Mouse (Mus musculus) forebrain, embryonic 10.5 days (tissue): ENCODE data around the gene 1810037I17Rik. TPM values are rescaled to one million over a fixed set of nuclear protein-coding genes. Genes with fewer than 3 reads are reported as not detected.

Source experiments
- DNase-seq: peaks from one replicate; pipeline ENCODE4 v3.0.0-alpha.2; 2017; ENCODE audit warnings: low spot score; ENCODE audit errors: extremely low spot score
- H3K27ac ChIP-seq: fragments of 300-500 bp; sonication (generic); 2 replicates; pipeline ENCODE4 v1.5.1; 2016; ENCODE audit warnings: mild to moderate bottlenecking
- H3K27me3 ChIP-seq: fragments of 300-500 bp; sonication (generic); 2 replicates; pipeline ENCODE4 v1.6.1; 2016; ENCODE audit warnings: mild to moderate bottlenecking; ENCODE audit not compliant: poor library complexity, severe bottlenecking
- H3K36me3 ChIP-seq: fragments of 300-500 bp; sonication (generic); replicated peaks from 2 replicates; pipeline ENCODE4 v1.6.1; 2016; ENCODE audit warnings: mild to moderate bottlenecking, moderate library complexity
- H3K4me1 ChIP-seq: fragments of 300-500 bp; sonication (generic); 2 replicates; pipeline ENCODE4 v1.6.1; 2016
- H3K4me3 ChIP-seq: fragments of 300-500 bp; sonication (generic); 2 replicates; pipeline ENCODE4 v1.5.1; 2016; ENCODE audit warnings: mild to moderate bottlenecking, moderate library complexity
- H3K9me3 ChIP-seq: fragments of 300-500 bp; sonication (generic); 2 replicates; pipeline ENCODE4 v1.6.1; 2016; ENCODE audit warnings: mild to moderate bottlenecking, moderate library complexity
- WGBS: fragments of 180-500 bp; shearing (Covaris S2); methylation state at CpG from one replicate; pipeline ENCODE4 v1.1.7; 2016; 5-methylcytosine and 5-hydroxymethylcytosine counted together
- polyA plus RNA-seq: library from polyadenylated mRNA; unstranded; fragments of >200 nt; fragmentation: Nextera tagmentation; extraction: Ambion mirVana; gene quantifications from 2 replicates; pipeline ENCODE4 v1.2.1, GENCODE M21; 2016

1810037I17Rik gene
- polyA plus RNA-seq = 77.5 and 77.6 TPM in 2 replicates

- peak; percentile 98 for DNase-seq
- Histone ChIP-seq H3K9me3 (no peaks in the 10 kb centered on the region), H3K27me3 (no peaks in the 10 kb centered on the region), H3K27ac (peak within 1 kb of the TSS; percentile 89), H3K36me3 (peaks cover 18% of the 10 kb centered on the region), H3K4me1 (peaks cover 26% of the 10 kb centered on the region), H3K4me3 (peak within 1 kb of the TSS; percentile 62)
- 1% methylated on average over 68 of the region's 68 CpGs for WGBS
These were observed at the start of gene 1810037I17Rik for GRCm38 (mm10) chr3:122924009-122924914. TSS of gene 1810037I17Rik (plus strand) at chr3:122924203.

GRCm38 (mm10) chr3:122876870-122877269, 47.1 kb upstream of the 1810037I17Rik start:
- Histone ChIP-seq H3K4me3 (no peak overlapping the region), H3K9me3 (no peaks in the 10 kb centered on the region), H3K27ac (no peak overlapping the region), H3K36me3 (no peaks in the 10 kb centered on the region), H3K27me3 (no peaks in the 10 kb centered on the region), H3K4me1 (no peaks in the 10 kb centered on the region)
- 87% methylated on average over 2 of the region's 2 CpGs for WGBS
- DNase-seq = no peak

GRCm38 (mm10) chr3:122877543-122877942, 46.5 kb upstream of the 1810037I17Rik start:
- H3K36me3 ChIP-seq = no peaks in the 10 kb centered on the region
- no peak for DNase-seq
- H3K27ac ChIP-seq = no peak overlapping the region
- 91% methylated on average over 3 of the region's 3 CpGs for WGBS
- H3K9me3 ChIP-seq = no peaks in the 10 kb centered on the region
- no peak overlapping the region for H3K4me3 ChIP-seq
- H3K27me3 ChIP-seq = no peaks in the 10 kb centered on the region
- no peaks in the 10 kb centered on the region for H3K4me1 ChIP-seq

GRCm38 (mm10) chr3:122878705-122879315, 45.2 kb upstream of the 1810037I17Rik start:
- H3K27ac ChIP-seq = no peak overlapping the region
- H3K36me3 ChIP-seq = no peaks in the 10 kb centered on the region
- H3K4me3 ChIP-seq = no peak overlapping the region
- no peaks in the 10 kb centered on the region for H3K27me3 ChIP-seq
- H3K4me1 ChIP-seq = no peaks in the 10 kb centered on the region
- no peak for DNase-seq
- WGBS = 91% methylated on average over 8 of the region's 8 CpGs
- no peaks in the 10 kb centered on the region for H3K9me3 ChIP-seq

- no peaks in the 10 kb centered on the region for H3K36me3 ChIP-seq
- H3K27ac ChIP-seq = no peak overlapping the region
- H3K4me3 ChIP-seq = no peak overlapping the region
- whole genome bisulfite sequencing = 84% methylated on average over 4 of the region's 4 CpGs
- H3K9me3 ChIP-seq = no peaks in the 10 kb centered on the region
- DNase-seq = no peak
- H3K4me1 ChIP-seq = no peaks in the 10 kb centered on the region
- H3K27me3 ChIP-seq = no peaks in the 10 kb centered on the region
These were observed 36.3 kb upstream of the 1810037I17Rik start for GRCm38 (mm10) chr3:122887505-122888301.

GRCm38 (mm10) chr3:122888371-122888819, 35.6 kb upstream of the 1810037I17Rik start:
- H3K27ac ChIP-seq = no peak overlapping the region
- no peak overlapping the region for H3K4me3 ChIP-seq
- H3K4me1 ChIP-seq = no peaks in the 10 kb centered on the region
- no peaks in the 10 kb centered on the region for H3K36me3 ChIP-seq
- 93% methylated on average over 5 of the region's 5 CpGs for whole genome bisulfite sequencing
- DNase-seq = no peak
- H3K9me3 ChIP-seq = no peaks in the 10 kb centered on the region
- H3K27me3 ChIP-seq = no peaks in the 10 kb centered on the region

GRCm38 (mm10) chr3:122894772-122895171, 29.2 kb upstream of the 1810037I17Rik start, which contains the start of gene Fabp2:
TSS of gene Fabp2 (plus strand) at chr3:122895072.
- Histone ChIP-seq H3K27ac (no peak within 1 kb of the TSS), H3K9me3 (no peaks in the 10 kb centered on the region), H3K27me3 (no peaks in the 10 kb centered on the region), H3K36me3 (no peaks in the 10 kb centered on the region), H3K4me3 (no peak within 1 kb of the TSS), H3K4me1 (no peaks in the 10 kb centered on the region)
- no peak for DNase-seq
- 97% methylated on average over 3 of the region's 3 CpGs for WGBS

GRCm38 (mm10) chr3:122895189-122895731, 28.7 kb upstream of the 1810037I17Rik start:
- DNase-seq = no peak
- Histone ChIP-seq H3K27ac (no peak overlapping the region), H3K36me3 (no peaks in the 10 kb centered on the region), H3K4me1 (no peaks in the 10 kb centered on the region), H3K4me3 (no peak overlapping the region), H3K27me3 (no peaks in the 10 kb centered on the region), H3K9me3 (no peaks in the 10 kb centered on the region)
- WGBS = 91% methylated on average over 11 of the region's 11 CpGs

GRCm38 (mm10) chr3:122898254-122898653, 25.7 kb upstream of the 1810037I17Rik start:
- WGBS = 72% methylated on average over 6 of the region's 6 CpGs
- H3K36me3 ChIP-seq = no peaks in the 10 kb centered on the region
- DNase-seq = no peak
- H3K4me1 ChIP-seq = no peaks in the 10 kb centered on the region
- H3K27ac ChIP-seq = no peak overlapping the region
- H3K9me3 ChIP-seq = no peaks in the 10 kb centered on the region
- no peak overlapping the region for H3K4me3 ChIP-seq
- no peaks in the 10 kb centered on the region for H3K27me3 ChIP-seq

GRCm38 (mm10) chr3:122903746-122904433, 20.1 kb upstream of the 1810037I17Rik start:
- H3K27me3 ChIP-seq = no peaks in the 10 kb centered on the region
- no peak overlapping the region for H3K4me3 ChIP-seq
- 44% methylated on average over 12 of the region's 12 CpGs for WGBS
- 0 out of 2 replicates have a peak, but pooled peaks cover 4% of the 10 kb centered on the region for H3K4me1 ChIP-seq
- DNase-seq = peak; percentile 57
- no peak overlapping the region for H3K27ac ChIP-seq
- H3K9me3 ChIP-seq = no peaks in the 10 kb centered on the region
- no peaks in the 10 kb centered on the region for H3K36me3 ChIP-seq

- Histone ChIP-seq H3K9me3 (peaks cover 3% of the 10 kb centered on the region; the same call in 1 of the 2 replicates), H3K36me3 (no peaks in the 10 kb centered on the region), H3K27me3 (no peaks in the 10 kb centered on the region), H3K4me3 (no peak overlapping the region), H3K4me1 (0 out of 2 replicates have a peak, but pooled peaks cover 4% of the 10 kb centered on the region), H3K27ac (no peak overlapping the region)
- WGBS = 84% methylated on average over 2 of the region's 2 CpGs
- DNase-seq = no peak
These were observed 16.2 kb upstream of the 1810037I17Rik start for GRCm38 (mm10) chr3:122907841-122908240.

- Histone ChIP-seq H3K27ac (no peak overlapping the region), H3K27me3 (no peaks in the 10 kb centered on the region), H3K4me1 (no peaks in the 10 kb centered on the region), H3K4me3 (no peak overlapping the region), H3K36me3 (no peaks in the 10 kb centered on the region), H3K9me3 (no peaks in the 10 kb centered on the region)
- WGBS = 89% methylated on average over 5 of the region's 5 CpGs
- no peak for DNase-seq
These were observed 8.5 kb upstream of the 1810037I17Rik start for GRCm38 (mm10) chr3:122915493-122915892.
